Mouse (Mus musculus): ENCODE measurements at regions not wholly inside any gene's neighbourhood (a gene's known extent, or its start where the extent isn't known, plus 50 kb on each side); places are given as distances from the start of the nearest gene placed in this dataset.

DNA sequence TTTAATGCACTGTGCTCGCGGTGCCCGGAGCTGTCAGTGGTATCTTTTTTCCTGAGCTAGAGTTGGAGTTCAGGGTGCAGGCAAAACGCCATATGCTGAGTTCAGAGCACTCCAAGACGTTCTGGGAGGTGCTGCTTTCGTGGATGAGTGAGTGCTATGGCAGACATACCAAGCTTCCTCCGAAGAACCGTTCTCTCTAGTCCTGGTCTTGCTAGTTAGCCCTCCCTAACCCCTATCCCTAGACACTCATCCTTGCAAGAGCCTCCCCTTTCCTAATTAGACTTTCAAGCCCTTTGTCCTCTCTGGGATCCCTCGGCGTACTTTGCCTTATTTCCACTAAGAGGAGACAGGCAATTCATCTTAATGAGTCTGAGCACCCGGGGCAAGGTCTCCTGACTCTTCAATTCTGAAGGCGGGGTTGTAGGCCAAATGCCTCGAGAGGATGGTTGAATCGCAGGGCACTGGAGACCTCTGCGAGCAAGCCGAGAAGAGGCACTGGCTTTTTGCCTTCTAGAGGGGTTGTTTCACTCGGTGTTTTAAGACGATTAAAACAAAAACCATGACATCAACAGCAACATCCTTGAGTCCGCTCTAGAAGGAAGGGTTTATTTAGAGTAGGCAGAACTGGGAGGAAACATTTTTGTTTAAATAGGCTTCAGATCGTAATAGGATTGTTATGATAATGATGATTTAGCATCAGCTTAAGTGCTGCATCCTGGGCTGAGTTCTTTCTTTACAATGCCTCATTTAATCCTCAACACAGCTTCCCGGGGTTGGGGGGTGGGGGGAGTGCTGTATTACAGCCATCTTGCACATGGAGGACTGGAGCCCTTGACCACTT is 243.6 kb downstream of the Ndfip2 start:
- DNase-seq (ENCODE audit: low read depth, low spot score): no peak

DNA sequence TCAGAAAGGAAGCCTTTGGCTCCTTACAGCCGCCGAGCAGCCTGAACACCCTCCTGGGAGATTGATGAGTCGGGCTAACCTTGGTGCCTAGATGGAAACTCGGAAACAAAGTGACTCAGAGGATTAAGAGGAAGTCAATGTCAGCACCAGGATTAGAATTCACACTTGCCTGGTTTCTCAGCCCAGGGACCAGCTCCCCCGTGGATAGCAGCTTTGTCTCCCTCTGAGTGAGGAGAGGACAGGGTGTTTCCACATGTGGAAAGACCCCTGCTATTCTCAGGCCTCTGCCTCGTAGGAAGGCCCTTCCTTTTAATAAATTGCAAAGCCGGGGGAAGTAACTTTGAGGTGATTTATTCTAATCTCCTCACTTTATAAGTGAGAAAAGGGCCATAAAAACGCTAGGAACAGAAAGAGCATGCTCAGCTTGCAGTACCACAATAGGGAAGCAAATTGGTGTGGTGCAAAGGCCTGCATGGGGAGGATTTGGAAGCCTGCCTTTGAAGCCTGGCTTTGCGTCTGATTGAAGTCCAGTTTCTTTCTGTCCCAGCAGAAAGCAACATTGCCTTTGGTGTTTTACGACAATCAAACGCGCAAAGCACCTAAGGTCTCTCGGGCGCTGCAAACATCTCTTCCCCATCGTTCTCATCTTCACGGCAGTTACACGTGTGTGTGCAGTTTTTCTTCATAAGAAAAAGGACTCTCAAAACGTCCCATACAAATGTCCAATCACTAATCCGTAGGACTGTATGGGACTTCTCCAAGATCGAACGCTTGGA is 242.8 kb downstream of the Ndfip2 start:
- no peak for DNase-seq (ENCODE audit: low read depth, low spot score)

DNA sequence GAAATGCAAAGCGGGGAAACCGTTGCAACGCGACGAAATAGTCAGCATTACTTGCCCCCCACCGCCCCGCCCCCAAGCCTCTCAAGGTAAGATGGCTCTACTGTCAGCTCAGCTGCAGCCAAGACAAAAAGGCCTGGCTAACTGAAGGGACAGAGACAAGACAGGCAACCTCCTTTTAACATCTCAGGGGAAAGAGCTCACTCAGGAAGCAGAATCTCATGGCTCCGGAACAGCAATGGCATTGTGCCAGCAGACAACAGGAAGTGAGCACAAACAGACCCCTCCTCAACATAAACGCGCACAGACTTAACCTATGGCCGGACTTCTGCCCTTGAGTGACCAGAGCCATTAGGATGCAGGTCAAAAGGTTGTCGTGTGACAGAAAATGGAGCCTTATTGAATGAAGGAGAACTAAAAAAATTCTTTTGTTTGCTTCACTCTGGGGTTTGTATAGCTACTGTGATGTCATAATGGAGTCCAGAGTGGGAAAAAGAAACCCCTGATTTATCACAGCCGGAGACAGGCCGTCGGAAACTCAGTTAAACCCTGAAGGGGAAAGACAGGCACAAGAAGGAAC is 241.0 kb downstream of the Ndfip2 start:
- no peak for DNase-seq (ENCODE audit: low read depth, low spot score)

DNA sequence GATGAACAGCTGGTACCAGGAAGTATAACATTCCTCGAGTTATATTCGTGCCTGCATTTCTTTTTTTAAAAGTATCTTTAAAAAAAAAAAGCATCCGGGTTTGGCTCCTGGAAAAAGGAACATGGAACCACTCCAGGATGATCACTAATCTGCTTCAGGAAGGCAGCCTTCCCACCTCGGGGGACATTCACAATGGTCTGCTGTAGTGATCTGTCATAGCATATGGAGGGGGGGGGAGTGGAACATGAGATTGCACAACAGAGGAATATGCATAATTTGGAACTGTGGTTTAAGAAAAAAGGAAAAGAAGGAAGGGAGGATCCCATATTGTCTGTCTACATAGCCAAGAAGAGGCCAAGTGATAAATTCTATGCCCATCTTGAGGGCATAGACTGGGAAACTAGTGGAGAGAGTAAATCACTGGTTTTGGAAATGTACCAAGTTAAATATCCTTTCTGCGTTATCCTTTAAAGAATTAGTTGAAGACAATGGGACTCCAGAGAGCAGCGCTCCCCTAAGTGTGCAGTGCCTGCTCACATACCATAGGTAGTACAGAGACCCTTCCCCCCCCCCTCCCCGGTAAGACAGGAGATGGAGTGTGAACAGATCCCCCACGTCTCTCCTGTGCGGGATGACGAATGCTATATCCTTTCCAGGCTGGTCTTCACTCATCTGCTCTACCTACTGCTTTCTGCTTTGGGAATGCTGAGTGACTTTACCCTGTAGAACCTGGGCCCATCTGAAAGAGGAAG is 240.0 kb downstream of the Ndfip2 start:
- DNase-seq (ENCODE audit: low read depth, low spot score): no peak

DNA sequence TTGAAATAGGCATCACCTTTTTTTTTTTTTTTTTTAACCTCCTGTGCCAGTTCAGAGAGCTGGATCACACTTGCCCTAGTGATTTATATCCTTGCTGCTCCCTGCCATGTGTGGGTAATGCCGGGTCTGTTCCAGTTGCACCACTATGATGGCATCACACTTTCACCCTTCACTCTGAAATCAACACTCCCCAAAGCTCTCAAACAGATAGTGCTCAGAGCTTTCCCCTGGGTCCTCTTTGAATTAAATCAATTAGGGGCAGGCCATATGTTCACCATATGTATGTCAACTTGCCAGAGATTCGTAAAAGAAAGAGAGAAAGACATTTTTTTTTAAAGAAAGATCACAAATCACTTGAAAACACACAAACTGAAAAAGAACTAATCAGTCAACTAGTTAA is 236.8 kb downstream of the Ndfip2 start:
- no peak for DNase-seq (ENCODE audit: low read depth, low spot score)

DNA sequence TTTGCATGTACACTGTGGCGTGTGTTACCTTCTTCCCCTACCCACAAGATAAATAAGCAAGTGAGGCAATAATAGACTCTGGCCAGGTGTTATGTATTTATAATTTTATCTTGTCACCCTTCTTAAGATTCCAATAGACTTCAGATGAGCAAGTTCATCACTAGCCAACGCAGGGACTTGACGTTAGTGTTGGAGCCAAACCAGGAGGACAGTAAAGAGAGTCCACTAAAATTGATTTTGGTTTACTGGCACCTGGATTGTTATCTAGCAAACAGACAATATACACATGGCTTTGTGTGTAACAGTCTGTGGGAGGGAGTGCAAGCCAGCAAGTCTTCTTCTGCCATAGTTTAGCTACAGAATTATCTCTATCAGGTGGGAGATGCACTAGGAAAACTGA is 236.0 kb downstream of the Ndfip2 start:
- no peak for DNase-seq (ENCODE audit: low read depth, low spot score)

DNA sequence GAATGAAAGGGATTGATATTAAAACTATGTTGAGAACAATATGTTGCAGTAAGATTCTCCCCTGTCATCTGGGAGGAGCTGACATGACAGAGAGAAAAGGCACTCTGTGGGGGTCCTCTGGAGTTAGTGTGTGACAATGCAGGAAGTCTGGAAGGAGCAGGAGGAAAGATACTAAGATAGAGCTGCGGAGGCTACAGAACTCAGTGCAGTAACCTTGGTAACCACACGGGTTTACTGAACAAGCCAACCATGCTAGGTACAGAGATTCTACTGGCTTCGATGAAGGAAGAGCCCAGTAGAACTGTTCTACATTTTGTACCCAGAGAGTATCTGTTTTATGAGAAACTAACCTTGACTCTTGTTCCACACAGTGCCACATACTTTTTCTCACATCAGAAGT is 231.8 kb downstream of the Ndfip2 start:
- DNase-seq (ENCODE audit: low read depth, low spot score): no peak

DNA sequence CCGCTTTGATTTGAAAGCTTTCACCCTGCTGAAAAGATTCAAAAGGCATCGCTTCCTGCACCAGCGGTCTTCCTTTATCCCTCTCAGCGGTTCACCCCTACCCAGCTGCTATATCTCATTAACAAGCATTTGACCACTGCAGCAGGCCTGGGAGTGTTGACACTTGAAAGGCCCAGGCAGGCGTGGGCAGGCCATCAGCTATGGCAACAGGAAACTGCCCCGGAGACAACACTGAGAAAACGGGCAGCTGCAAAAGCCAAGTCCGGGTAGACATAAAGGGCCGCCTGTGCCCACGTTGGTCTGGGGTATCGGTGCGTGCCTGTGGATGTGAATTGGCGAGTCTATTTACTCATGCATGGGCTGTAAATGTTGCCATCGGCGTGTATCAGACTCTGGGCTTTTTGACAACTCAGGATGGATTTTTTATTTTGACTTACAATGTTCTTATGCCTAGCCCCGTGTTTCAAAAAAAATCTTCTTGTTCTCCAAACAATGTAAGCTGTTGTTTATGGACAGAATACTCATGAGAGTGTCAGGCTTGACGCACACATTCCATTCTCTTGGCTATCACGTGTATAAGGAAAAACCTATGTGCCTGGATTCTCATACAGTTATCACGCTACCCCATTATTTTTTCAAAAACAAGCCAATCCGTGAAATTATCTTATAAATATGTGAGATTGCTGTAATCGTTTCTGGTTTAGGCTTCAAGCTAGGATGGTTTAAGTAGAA is 225.1 kb downstream of the Ndfip2 start:
- no peak for DNase-seq (ENCODE audit: low read depth, low spot score)

DNA sequence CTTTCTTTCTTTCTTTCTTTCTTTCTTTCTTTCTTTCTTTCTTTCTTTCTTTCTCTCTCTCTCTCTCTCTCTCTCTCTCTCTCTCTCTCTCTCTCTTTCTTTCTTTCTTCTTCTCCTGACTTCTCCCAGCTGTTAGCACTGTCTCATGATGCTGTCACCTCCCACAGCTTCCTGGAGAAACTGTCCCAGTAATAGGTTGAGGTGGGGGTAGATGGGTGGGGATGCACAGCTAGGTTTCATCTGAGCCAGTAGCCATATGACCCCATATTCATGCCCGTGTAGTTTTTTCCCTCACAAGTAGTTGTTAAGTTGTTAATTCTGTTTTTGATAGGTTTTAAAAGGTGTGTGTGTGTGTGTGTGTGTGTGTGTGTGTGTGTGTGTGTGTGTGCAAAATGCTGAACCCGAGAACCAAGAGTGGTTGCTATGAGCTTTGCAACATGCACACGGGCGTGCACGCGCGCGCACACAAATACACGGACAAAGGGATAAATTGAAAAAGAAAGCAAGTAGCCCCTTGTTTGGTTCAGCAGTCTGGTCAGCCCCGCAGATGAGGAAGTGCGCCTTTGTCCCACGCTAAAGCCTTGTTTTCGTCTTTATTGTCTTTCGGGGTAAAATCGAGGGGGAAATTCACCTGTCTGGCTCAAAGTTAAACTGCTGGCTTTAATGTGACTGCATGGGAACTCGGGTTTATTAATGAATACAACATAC is 224.4 kb downstream of the Ndfip2 start:
- DNase-seq (ENCODE audit: low read depth, low spot score): no peak

DNA sequence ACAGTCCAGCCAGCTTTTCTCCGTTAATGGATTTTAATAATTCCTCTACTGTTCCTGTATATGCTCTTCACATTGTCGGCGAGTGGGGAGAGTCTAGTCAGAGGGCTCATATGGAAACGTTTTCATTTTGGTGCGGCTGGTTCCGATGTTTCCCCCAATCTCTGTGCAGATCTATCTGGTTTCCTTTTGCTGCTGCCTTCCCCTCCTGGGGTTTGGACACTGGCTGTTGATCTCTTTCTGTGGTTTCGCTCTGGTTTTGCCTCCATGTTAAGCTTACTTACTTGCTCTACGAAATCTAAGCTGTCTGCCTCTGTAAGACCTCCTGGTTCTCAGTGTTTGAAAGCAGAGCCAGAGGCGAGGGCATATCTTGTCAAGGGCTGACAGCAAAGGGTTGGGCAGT is 221.7 kb downstream of the Ndfip2 start:
- no peak for DNase-seq (ENCODE audit: low read depth, low spot score)

DNA sequence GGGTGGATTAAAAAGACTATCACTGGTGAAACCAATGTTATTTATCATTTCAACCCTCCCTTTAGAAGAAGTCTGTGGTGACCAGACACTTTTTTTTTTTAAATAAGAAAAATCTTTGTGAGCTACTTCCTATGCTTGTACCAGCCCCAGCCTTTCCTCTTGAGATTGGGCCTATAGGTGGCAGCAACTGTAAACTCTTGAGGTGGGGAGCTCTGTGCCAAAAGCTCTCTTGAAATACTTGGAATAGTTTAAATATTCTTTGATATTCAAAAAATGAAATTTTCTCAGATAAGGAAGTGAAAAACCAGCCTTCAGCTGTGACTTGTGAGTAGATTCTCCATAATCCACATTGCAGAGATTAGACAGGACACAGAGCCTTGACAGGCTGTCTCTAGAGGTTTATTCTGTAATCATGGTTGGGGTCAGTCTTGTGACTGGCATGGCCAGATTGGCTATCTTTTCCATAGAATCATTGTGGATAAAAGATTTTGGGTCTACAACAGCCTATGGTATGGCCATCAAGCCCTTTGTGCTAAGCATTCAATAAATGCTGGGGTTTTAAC is 216.7 kb downstream of the Ndfip2 start:
- no peak for DNase-seq (ENCODE audit: low read depth, low spot score)

DNA sequence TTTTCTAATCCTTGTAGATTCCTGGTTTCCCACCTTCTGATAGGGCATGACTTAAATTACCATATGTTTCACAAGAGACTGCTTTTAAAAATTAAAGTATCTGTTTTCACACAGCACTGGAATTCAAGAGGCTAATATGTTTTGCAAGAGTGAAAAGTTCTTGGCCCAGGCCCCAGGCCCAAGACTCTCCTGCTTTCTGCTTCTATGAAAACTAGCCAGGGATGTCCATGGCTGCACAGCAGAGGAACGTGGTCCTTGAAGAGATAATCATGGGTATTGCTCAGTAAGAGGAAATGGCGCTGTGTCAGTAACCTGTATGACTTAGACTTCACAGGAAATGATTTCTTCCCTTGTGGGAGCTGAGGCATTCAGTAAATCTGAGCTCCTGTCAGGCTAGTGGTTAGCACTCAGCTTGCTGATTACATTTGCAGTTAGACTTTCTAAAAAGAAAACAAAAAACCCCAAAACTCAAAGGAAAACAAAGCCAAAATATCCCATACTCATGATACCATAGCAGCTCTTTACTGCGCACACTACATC is 190.6 kb downstream of the Ndfip2 start:
- DNase-seq (ENCODE audit: low read depth, low spot score): no peak

DNA sequence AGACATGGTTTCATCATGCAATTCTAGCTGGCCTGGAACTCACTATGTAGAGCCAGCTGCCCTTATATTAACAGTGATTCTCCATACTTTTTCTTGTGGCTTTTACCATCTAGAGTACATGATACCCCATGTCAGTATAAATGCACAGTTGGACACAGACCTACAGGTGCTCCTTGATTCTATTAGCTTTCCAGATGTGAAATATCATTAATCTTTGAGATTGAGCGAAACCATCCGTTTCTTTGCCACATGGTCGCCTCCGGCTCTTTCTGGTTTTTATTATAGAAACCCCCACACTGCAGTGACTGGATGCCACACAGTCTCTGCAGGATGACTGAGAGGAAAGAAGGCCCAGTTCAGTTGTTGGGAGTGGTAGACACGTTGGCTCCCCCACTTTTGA is 188.7 kb downstream of the Ndfip2 start:
- DNase-seq (ENCODE audit: low read depth, low spot score): no peak

DNA sequence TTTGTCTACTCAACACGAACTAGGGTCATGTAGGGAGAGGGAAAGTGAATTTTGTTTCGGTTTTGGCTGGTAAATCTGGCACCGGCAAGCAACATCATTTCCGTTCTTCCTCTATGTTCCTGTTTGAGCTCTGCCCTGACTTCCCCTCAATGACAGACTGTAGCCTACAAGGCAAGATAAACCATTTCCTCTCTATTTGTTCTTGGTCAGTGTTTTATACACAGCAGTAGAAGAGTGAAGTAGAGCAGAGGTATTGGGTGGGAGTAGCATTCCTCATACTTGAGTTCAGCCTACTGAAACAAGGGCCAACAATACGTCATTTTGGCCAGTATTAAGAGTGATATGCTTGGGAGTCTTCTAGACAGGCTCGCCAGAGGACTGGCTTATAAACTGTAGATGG is 177.0 kb downstream of the Ndfip2 start:
- no peak for DNase-seq (ENCODE audit: low read depth, low spot score)

DNA sequence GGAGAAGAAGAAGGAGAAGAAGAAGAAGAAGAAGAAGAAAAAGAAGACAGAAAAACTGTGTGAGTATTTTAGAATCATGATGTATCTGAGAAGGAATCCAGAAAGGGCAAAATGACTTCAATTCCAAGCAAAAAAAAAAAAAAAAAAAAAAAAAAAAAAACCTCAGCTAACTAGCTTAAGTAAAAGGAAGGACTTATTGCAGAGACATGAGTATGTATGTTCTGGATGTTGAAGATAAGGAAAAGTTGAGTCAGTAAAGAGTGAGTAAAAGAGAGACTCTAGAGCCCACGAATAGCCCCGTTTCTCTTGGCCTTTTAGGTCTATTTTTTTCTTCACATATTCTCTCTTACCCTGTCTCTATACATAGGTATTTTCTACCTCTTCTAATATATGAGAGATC is 175.1 kb downstream of the Ndfip2 start:
- no peak for DNase-seq (ENCODE audit: low read depth, low spot score)

DNA sequence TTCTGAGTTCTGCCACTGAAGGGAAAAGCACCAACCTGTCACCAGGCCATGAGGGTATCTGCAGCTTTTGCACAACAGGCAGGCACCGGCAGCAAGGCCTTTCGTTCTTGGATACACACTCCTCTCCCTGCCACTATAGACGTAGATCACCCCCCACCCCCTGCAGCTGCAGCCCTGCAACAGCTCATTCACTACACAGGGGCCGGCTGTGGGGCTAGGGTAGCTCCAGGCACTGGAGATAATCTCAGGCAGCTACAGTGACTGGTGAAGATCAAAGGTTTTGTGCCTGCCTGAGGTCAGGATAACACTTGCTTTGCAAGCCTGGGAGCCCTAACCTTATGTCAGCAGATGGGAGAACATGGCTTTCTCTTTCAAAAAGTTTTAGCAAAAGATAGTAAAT is 174.3 kb downstream of the Ndfip2 start:
- DNase-seq (ENCODE audit: low read depth, low spot score): no peak

DNA sequence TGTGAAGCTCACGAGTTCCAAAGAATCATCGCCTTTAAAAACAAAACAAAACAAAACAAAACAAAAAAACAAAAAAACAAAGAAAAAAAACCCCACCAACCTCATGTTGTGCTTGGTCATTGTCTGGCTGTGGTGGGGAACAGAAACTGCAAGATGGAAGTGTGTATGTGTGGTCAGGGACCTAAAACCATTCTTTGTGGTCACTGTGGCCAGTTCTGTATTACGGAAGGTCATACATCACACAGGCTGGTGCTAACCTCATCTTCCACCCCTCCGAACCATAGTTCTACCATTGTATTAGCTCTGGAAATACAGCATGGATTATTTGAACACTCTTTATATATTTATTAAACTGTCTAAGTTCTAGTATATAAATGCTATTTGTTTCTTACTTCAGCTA is 173.2 kb downstream of the Ndfip2 start:
- no peak for DNase-seq (ENCODE audit: low read depth, low spot score)

DNA sequence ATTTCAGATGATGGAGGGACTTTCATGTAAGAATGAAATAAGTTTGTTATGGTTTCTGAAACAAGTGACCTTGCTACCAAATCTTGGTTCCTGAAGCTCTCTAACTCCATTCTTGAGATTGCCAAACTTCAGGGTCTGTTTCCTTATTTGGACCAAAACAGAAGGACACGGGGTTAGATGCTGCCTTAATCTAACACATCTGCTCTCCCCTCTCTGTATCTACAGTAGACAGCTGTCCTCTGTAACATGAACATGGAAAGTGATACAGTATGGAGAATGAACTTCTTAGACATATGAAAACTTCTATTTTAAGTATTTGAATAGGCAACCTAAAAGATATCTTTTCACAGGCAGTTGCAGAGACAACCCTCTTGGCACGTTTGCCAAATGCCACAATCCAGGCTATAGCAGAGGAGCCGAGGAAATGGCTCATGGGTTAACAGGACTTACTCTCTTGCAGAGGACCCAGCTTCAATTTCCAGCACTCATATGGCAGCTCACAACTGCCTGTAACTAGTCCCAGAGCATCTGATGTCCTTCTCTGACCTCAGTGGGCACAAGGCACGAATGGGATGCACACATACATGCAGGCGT is 171.4 kb downstream of the Ndfip2 start:
- no peak for DNase-seq (ENCODE audit: low read depth, low spot score)

DNA sequence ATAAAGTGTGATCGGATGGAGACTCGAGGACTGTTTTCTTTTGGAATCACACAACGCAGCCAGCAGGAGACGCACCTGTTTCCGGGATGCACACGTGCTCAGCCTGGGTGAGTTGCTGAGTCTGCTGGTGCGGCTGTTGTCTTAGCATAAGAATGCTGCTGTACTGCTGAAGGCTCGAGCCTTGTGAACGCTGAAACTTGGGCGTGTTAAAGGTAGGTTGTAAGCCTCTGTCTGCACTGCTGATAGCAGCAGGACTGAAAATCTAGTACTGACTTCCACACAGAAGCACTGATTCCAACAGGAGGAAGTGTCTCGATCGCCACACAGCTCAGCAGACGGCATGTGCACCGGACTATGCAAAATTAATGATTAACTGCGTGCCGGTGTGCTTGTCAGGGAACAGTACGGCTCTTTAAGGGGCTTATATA is 169.1 kb downstream of the Ndfip2 start:
- DNase-seq (ENCODE audit: low read depth, low spot score): no peak

Data from retina, postnatal 7 days (tissue).